Mouse (Mus musculus): ENCODE results near the gene Vmn1r46.

DNA sequence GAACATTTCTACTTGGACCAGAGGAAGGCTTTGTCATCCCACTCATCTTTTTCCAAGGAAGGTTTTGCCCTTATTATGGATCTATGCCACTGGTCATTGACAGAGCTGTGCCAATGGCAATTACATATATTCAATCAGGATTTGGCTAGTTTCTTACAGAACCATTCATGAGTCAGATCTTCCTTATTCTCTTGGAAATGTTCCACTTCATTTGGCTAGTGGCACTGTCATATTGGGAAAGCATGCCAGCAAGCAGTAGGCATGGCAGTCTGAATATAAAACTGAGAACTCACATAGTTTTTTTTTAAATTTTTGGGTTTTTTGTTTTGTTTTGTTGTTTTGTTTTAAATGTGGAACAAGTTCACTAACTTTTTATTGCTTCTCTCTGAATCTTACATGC is 2.8 kb upstream of the Vmn1r46 start:
- TF ChIP-seq CTCF (IDR thresholded peaks at IDR 0.05; ENCODE audit: control insufficient read depth, insufficient read depth, insufficient replicate concordance, low read depth, low read length) (no peak), POLR2A (IDR thresholded peaks at IDR 0.05; ENCODE audit: control insufficient read depth, low read depth, low read length) (no peak)

Data from testis, adult 2 months (tissue).